ENCODE assay signal across 24 mouse cellular contexts in genomic region chr9:106359297-106359696, GRCm38 (mm10). TPM values are rescaled to one million over a fixed set of nuclear protein-coding genes. Genes with fewer than 3 reads are reported as not detected.
A peak's percentile ranks its signal among the peaks of the same experiment; 100 is the strongest.
DNase-seq lines count a peak whose midpoint lies in the region; ATAC-seq and TF ChIP-seq lines count a peak whose summit lies in the region.
"Had no signal": no experiment of that assay in that cellular context is flagged by ENCODE, and none has a peak within 500 bp of the region (broad histone marks: within the 10 kb centered on the region; RNA-seq: fewer than 3 reads in every experiment).

No protein-coding gene starts in this region.

- peak overlapping the region; percentile 19; the same call in 1 of the 2 replicates for H3K9ac ChIP-seq in hindbrain, embryonic 13.5 days
- H3K9ac ChIP-seq in hindbrain, embryonic 12.5 days: no peak overlapping the region
- H3K9ac ChIP-seq in embryonic facial prominence, embryonic 14.5 days (ENCODE audit: low read depth, low read length): no peak overlapping the region
- H3K9ac ChIP-seq in limb, embryonic 12.5 days (replicated peaks): no peak overlapping the region; the same call in 1 of the 2 replicates
- no peak overlapping the region for H3K9ac ChIP-seq in stomach, postnatal 0 days (ENCODE audit: low read length)
- H3K9ac ChIP-seq: hindbrain, embryonic 15.5 days; lung, embryonic 15.5 days had no signal

- H3K9me3 ChIP-seq in hindbrain, embryonic 13.5 days: no peaks in the 10 kb centered on the region
- no peaks in the 10 kb centered on the region for H3K9me3 ChIP-seq in hindbrain, embryonic 12.5 days (replicated peaks)
- H3K9me3 ChIP-seq in embryonic facial prominence, embryonic 14.5 days (ENCODE audit: control insufficient read depth, low read length): no peaks in the 10 kb centered on the region
- no peaks in the 10 kb centered on the region for H3K9me3 ChIP-seq in limb, embryonic 12.5 days
- H3K9me3 ChIP-seq in stomach, postnatal 0 days (ENCODE audit: control insufficient read depth, low read length): no peaks in the 10 kb centered on the region
- H3K9me3 ChIP-seq: hindbrain, embryonic 15.5 days; lung, embryonic 15.5 days; midbrain, embryonic 13.5 days had no signal

- ATAC-seq in hindbrain, embryonic 13.5 days (ENCODE audit: low FRiP score): no peak
- no peak for ATAC-seq in hindbrain, embryonic 12.5 days (ENCODE audit: low FRiP score)
- no peak for ATAC-seq in embryonic facial prominence, embryonic 14.5 days (ENCODE audit: low read depth)
- no peak for ATAC-seq in limb, embryonic 12.5 days (ENCODE audit: insufficient number of reproducible peaks, insufficient read depth, low FRiP score, low TSS enrichment, low read depth)
- no peak for ATAC-seq in stomach, postnatal 0 days (ENCODE audit: low FRiP score, low TSS enrichment)
- ATAC-seq in monocyte, adult 5-6 weeks (replicated peaks; ENCODE audit: insufficient number of reproducible peaks, low FRiP score, low TSS enrichment, poor library complexity, severe bottlenecking): no peak
- ATAC-seq: forebrain, embryonic 14.5 days; midbrain, embryonic 13.5 days had no signal

- H3K27ac ChIP-seq in hindbrain, embryonic 13.5 days: no peak overlapping the region
- H3K27ac ChIP-seq in hindbrain, embryonic 12.5 days: no peak overlapping the region
- 0 out of 2 replicates have a peak overlapping the region, but pooled peaks have one; percentile 30 for H3K27ac ChIP-seq in embryonic facial prominence, embryonic 14.5 days (replicated peaks; ENCODE audit: low read depth, low read length)
- H3K27ac ChIP-seq in limb, embryonic 12.5 days: peak overlapping the region; percentile 100; the same call in 1 of the 2 replicates
- 0 out of 2 replicates have a peak overlapping the region, but pooled peaks have one; percentile 24 for H3K27ac ChIP-seq in stomach, postnatal 0 days (replicated peaks)
- H3K27ac ChIP-seq: gastrocnemius, adult 2 months; hindbrain, embryonic 15.5 days; layer of hippocampus, adult 2 months; left cerebral cortex, adult 2 months; lung, embryonic 15.5 days; midbrain, embryonic 13.5 days had no signal

- no peak for TF ChIP-seq CTCF in stomach, postnatal 0 days (IDR thresholded peaks at IDR 0.05; ENCODE audit: low read depth)

- no peak overlapping the region for H3K4me3 ChIP-seq in hindbrain, embryonic 13.5 days
- H3K4me3 ChIP-seq in hindbrain, embryonic 12.5 days: no peak overlapping the region
- H3K4me3 ChIP-seq in embryonic facial prominence, embryonic 14.5 days (ENCODE audit: low read depth, low read length): no peak overlapping the region
- H3K4me3 ChIP-seq in limb, embryonic 12.5 days (replicated peaks): no peak overlapping the region
- H3K4me3 ChIP-seq in stomach, postnatal 0 days (ENCODE audit: low read depth, low read length): no peak overlapping the region
- H3K4me3 ChIP-seq: gastrocnemius, adult 2 months; hindbrain, embryonic 15.5 days; layer of hippocampus, adult 2 months; left cerebral cortex, adult 2 months; lung, embryonic 15.5 days; midbrain, embryonic 13.5 days had no signal

- no peak for DNase-seq in embryonic facial prominence, embryonic 14.5 days (ENCODE audit: low spot score)
- DNase-seq in stomach, postnatal 0 days (ENCODE audit: low spot score): no peak
- no peak for DNase-seq in right cerebral cortex, postnatal 4 days
- DNase-seq: adrenal gland, postnatal 25 days; B cell, adult 2 months; cerebellum, adult 11-12 months; cerebellum, adult 9-11 months; gastrocnemius, adult 2 months; kidney, adult 2 months; kidney, postnatal 36 days; lung, postnatal 36 days; thymus, adult 2 months; thymus, postnatal 36 days had no signal

- no peaks in the 10 kb centered on the region for H3K36me3 ChIP-seq in hindbrain, embryonic 13.5 days
- no peaks in the 10 kb centered on the region for H3K36me3 ChIP-seq in hindbrain, embryonic 12.5 days
- no peaks in the 10 kb centered on the region for H3K36me3 ChIP-seq in embryonic facial prominence, embryonic 14.5 days (ENCODE audit: control insufficient read depth, insufficient read depth, low read length)
- H3K36me3 ChIP-seq in limb, embryonic 12.5 days: no peaks in the 10 kb centered on the region
- H3K36me3 ChIP-seq in stomach, postnatal 0 days (ENCODE audit: control insufficient read depth, insufficient read depth, low read length): no peaks in the 10 kb centered on the region
- H3K36me3 ChIP-seq: hindbrain, embryonic 15.5 days; lung, embryonic 15.5 days; midbrain, embryonic 13.5 days had no signal

- TF ChIP-seq EP300 in stomach, postnatal 0 days (optimal IDR thresholded peaks at IDR 0.05): peak; percentile 60

- H3K4me2 ChIP-seq in hindbrain, embryonic 13.5 days: no peak overlapping the region
- H3K4me2 ChIP-seq in hindbrain, embryonic 12.5 days (replicated peaks): no peak overlapping the region
- H3K4me2 ChIP-seq in embryonic facial prominence, embryonic 14.5 days (ENCODE audit: low read depth, low read length): no peak overlapping the region
- H3K4me2 ChIP-seq in limb, embryonic 12.5 days: no peak overlapping the region
- no peak overlapping the region for H3K4me2 ChIP-seq in stomach, postnatal 0 days (replicated peaks; ENCODE audit: low read depth)
- H3K4me2 ChIP-seq: hindbrain, embryonic 15.5 days; liver, embryonic 11.5 days; lung, embryonic 15.5 days; midbrain, embryonic 13.5 days had no signal

- peaks cover 15% of the 10 kb centered on the region for H3K4me1 ChIP-seq in hindbrain, embryonic 13.5 days (replicated peaks)
- peaks cover 21% of the 10 kb centered on the region for H3K4me1 ChIP-seq in hindbrain, embryonic 12.5 days
- peaks cover 54% of the 10 kb centered on the region for H3K4me1 ChIP-seq in embryonic facial prominence, embryonic 14.5 days (ENCODE audit: control insufficient read depth, insufficient read depth, low read length)
- H3K4me1 ChIP-seq in limb, embryonic 12.5 days (replicated peaks): peaks cover 62% of the 10 kb centered on the region
- H3K4me1 ChIP-seq in stomach, postnatal 0 days (replicated peaks; ENCODE audit: control insufficient read depth, insufficient read depth): peaks cover 5% of the 10 kb centered on the region; the same call in 1 of the 2 replicates

- no peaks in the 10 kb centered on the region for H3K27me3 ChIP-seq in hindbrain, embryonic 13.5 days
- H3K27me3 ChIP-seq in hindbrain, embryonic 12.5 days: no peaks in the 10 kb centered on the region
- H3K27me3 ChIP-seq in embryonic facial prominence, embryonic 14.5 days (replicated peaks; ENCODE audit: control insufficient read depth, insufficient read depth, low read length): no peaks in the 10 kb centered on the region
- H3K27me3 ChIP-seq in limb, embryonic 12.5 days: no peaks in the 10 kb centered on the region
- no peaks in the 10 kb centered on the region for H3K27me3 ChIP-seq in stomach, postnatal 0 days (ENCODE audit: control insufficient read depth, insufficient read depth, low read length)
- H3K27me3 ChIP-seq: hindbrain, embryonic 15.5 days; lung, embryonic 15.5 days; midbrain, embryonic 13.5 days had no signal

- 54% methylated on average over 6 of the region's 6 CpGs for WGBS in hindbrain, embryonic 13.5 days
- WGBS in hindbrain, embryonic 12.5 days: 66% methylated on average over 6 of the region's 6 CpGs
- 65% methylated on average over 6 of the region's 6 CpGs for WGBS in embryonic facial prominence, embryonic 14.5 days
- 39% methylated on average over 6 of the region's 6 CpGs for WGBS in limb, embryonic 12.5 days
- 71% methylated on average over 6 of the region's 6 CpGs for WGBS in stomach, postnatal 0 days

RNA-seq across cellular contexts. Expression of gene Dusp7, which starts 9.1 kb away (rescaled TPM):
- polyA plus RNA-seq in hindbrain, embryonic 13.5 days (2015; fragmentation: Nextera tagmentation; extraction: Ambion mirVana): 9.9 and 10.3 TPM in 2 replicates
- polyA plus RNA-seq in hindbrain, embryonic 12.5 days (2016; fragmentation: Nextera tagmentation; extraction: Ambion mirVana): 25.5 and 26.9 TPM in 2 replicates
- polyA plus RNA-seq in embryonic facial prominence, embryonic 14.5 days (2014; fragmentation: Nextera tagmentation; extraction: Ambion mirVana): 44.0 and 48.4 TPM in 2 replicates
- polyA plus RNA-seq in limb, embryonic 12.5 days (2016; fragmentation: Nextera tagmentation; extraction: Ambion mirVana): 53.7 and 58.9 TPM in 2 replicates
- polyA plus RNA-seq in stomach, postnatal 0 days (2015; fragmentation: Nextera tagmentation; extraction: Ambion mirVana): 12.3 and 12.7 TPM in 2 replicates
- total RNA-seq in monocyte, adult 5-6 weeks (2017): 8.7 to 21.2 TPM (median 12.2 TPM) in 3 replicates

Comparison
In these comparisons a context has a peak if more than half of its experiments do, and no peak if none do; other contexts are left out.
1. H3K27ac ChIP-seq: peak in embryonic facial prominence, embryonic 14.5 days (single experiment), limb, embryonic 12.5 days (single experiment) and stomach, postnatal 0 days (single experiment); none in hindbrain, embryonic 13.5 days (single experiment) and hindbrain, embryonic 12.5 days (single experiment).